Mouse (Mus musculus) adrenal gland, postnatal 14 days (tissue): ENCODE results near the gene Calhm1. TPM values are rescaled to one million over a fixed set of nuclear protein-coding genes. Genes with fewer than 3 reads are reported as not detected.

ENCODE experiments used
- DNase-seq: peaks from one replicate; pipeline ENCODE4 v3.0.0; 2021; ENCODE audit warnings: mixed read lengths
- long read RNA-seq, 2 experiments: library from polyadenylated mRNA; stranded (forward); transcript quantifications; one replicate each; pipeline ENCODE4 v2.0.0; 2021
- total RNA-seq: library from RNA; stranded (reverse); gene quantifications from 2 replicates; pipeline ENCODE4 v1.2.3, GENCODE M21; 2021

Gene Calhm1
- not detected in 2 replicates for total RNA-seq
- long read RNA-seq, experiment 1: 0 reads
- long read RNA-seq, experiment 2: 0 reads

GRCm38 (mm10) chr19:47144154-47144553, at the start of gene Calhm1:
TSS of gene Calhm1 (minus strand) at chr19:47144254.
- DNase-seq: no peak

GRCm38 (mm10) chr19:47192158-47192557, 48.1 kb upstream of the Calhm1 start:
- DNase-seq: no peak

- DNase-seq: peak; percentile 28
Observed at GRCm38 (mm10) chr19:47188515-47189128, 44.6 kb upstream of the Calhm1 start.

GRCm38 (mm10) chr19:47186514-47187275, 42.6 kb upstream of the Calhm1 start:
- no peak for DNase-seq

- DNase-seq: no peak
Observed at GRCm38 (mm10) chr19:47184736-47185135, 40.7 kb upstream of the Calhm1 start.

GRCm38 (mm10) chr19:47184221-47184620, 40.2 kb upstream of the Calhm1 start:
- DNase-seq: no peak

- DNase-seq: no peak
Observed at GRCm38 (mm10) chr19:47180011-47180410, 36.0 kb upstream of the Calhm1 start.

- DNase-seq: peak; percentile 57
Observed at GRCm38 (mm10) chr19:47179272-47179809, 35.3 kb upstream of the Calhm1 start.

GRCm38 (mm10) chr19:47178431-47179271, 34.6 kb upstream of the Calhm1 start, which contains the start of gene Neurl1a:
TSS of gene Neurl1a (plus strand) at chr19:47178820.
- DNase-seq: peak; percentile 78

- DNase-seq: peak; percentile 56
Observed at GRCm38 (mm10) chr19:47178001-47178400, 33.9 kb upstream of the Calhm1 start.

- peak; percentile 19 for DNase-seq
Observed at GRCm38 (mm10) chr19:47176916-47177505, 33.0 kb upstream of the Calhm1 start.

GRCm38 (mm10) chr19:47175472-47175871, 31.4 kb upstream of the Calhm1 start:
- no peak for DNase-seq

- DNase-seq: peak; percentile 53
Observed at GRCm38 (mm10) chr19:47174515-47174914, 30.5 kb upstream of the Calhm1 start.

GRCm38 (mm10) chr19:47168793-47169412, 24.8 kb upstream of the Calhm1 start:
- peak; percentile 91 for DNase-seq

GRCm38 (mm10) chr19:47168223-47168622, 24.2 kb upstream of the Calhm1 start:
- DNase-seq: peak; percentile 43

GRCm38 (mm10) chr19:47167617-47168214, 23.7 kb upstream of the Calhm1 start:
- no peak for DNase-seq

GRCm38 (mm10) chr19:47166758-47167157, 22.7 kb upstream of the Calhm1 start:
- DNase-seq: no peak

GRCm38 (mm10) chr19:47163176-47163744, 19.2 kb upstream of the Calhm1 start:
- no peak for DNase-seq

- no peak for DNase-seq
Observed at GRCm38 (mm10) chr19:47161669-47162068, 17.6 kb upstream of the Calhm1 start.

- DNase-seq: no peak
Observed at GRCm38 (mm10) chr19:47157664-47158063, 13.6 kb upstream of the Calhm1 start, which contains the start of gene Calhm3. TSS of gene Calhm3 (minus strand) at chr19:47157764.

GRCm38 (mm10) chr19:47153767-47154166, 9.7 kb upstream of the Calhm1 start:
- no peak for DNase-seq
